Mouse (Mus musculus): Measurements from ENCODE around the gene Acot2.

DNA sequence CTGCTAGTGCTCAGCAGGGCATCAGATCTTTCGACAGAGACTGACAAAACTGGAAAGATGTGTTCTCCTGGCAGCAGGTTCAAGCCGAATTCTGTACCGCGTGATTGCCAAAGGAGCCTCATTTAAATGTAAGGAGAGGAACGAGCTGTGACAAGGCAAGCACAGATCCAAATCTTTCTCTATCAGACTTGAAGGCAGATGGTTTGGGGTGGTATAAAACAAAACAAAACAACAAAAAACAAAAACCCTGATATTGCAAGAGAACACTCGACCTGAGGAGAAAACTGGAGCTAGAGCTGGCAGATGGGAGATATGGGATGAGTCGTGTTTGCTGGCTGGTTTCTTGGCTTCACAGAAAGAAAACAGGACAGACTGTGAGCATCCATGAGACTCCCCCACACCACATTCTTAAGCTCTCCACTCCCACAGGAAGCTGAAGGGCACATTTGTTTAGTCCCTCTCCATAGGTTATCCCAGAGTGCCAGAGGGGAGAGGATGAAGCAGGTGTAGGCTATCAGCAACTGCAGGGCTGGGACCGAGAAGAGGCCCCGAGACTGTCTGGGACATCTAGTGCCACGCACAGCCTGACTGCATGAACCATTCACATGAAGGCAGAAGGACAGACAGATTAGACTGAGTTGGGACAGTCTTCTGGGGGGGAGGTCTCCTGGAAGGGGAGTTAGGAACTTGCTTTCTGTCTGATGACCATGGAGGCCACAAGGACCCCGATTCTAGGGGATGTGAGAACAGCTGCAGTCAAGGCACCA is 10.9 kb downstream of the Acot2 start:
- TF ChIP-seq POLR2A (IDR thresholded peaks at IDR 0.05; ENCODE audit: low read depth, low read length) (no peak), CTCF (IDR thresholded peaks at IDR 0.05; ENCODE audit: extremely low read depth, insufficient read depth, insufficient read length, insufficient replicate concordance) (no peak)

Data from spleen, adult 2 months (tissue).